Mouse (Mus musculus): ENCODE measurements around the gene Gm43064.

DNA sequence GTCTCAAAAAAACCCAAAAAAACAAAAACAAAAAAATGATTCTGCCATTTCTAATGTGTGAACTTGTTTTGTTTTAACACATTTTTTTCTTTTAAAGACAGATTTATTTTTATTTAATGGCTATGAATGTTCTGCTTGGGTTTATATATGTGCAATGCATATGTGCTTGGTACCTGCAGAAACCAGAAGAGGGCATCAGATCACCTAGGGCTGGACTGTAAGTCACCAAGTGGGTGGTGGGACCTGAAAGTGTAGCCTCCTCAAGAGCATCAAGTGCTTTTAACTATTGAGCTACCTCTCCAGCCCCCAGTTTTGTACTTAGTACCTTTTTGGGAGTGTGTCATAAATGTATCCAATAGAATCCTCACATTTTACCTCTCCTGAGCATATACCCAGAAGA, 18.2 kb downstream of the Gm43064 start:
- TF ChIP-seq CTCF (conservative IDR thresholded peaks at IDR 0.05; ENCODE audit: insufficient read depth, insufficient read length, low read depth, low read length): no peak; the same call in 1 of the 2 replicates
- no peak for TF ChIP-seq POLR2A (IDR thresholded peaks at IDR 0.05; ENCODE audit: low read depth, low read length)
